Mouse (Mus musculus) midbrain, embryonic 11.5 days (tissue): ENCODE data around the gene Elp1. TPM values are rescaled to one million over a fixed set of nuclear protein-coding genes. Genes with fewer than 3 reads are reported as not detected.
A peak's percentile ranks its signal among the peaks of the same experiment; 100 is the strongest.

Experiments
- ATAC-seq: fragments of 200-750 bp; cut with Nextera tagmentation; 2 replicates; pipeline ENCODE4 v1.8.0; 2017; ENCODE audit warnings: moderate TSS enrichment, moderate library complexity; ENCODE audit not compliant: low FRiP score
- DNase-seq: peaks from one replicate; pipeline ENCODE4 v3.0.0; 2015; ENCODE audit warnings: low spot score; ENCODE audit errors: missing footprints
- H3K27ac ChIP-seq: fragments of 300-500 bp; sonication (generic); 2 replicates; pipeline ENCODE4 v1.5.1; 2014; ENCODE audit warnings: low read depth, low read length
- H3K27me3 ChIP-seq: fragments of 300-500 bp; sonication (generic); 2 replicates; pipeline ENCODE4 v1.6.1; 2014; ENCODE audit warnings: mild to moderate bottlenecking, low read length, moderate library complexity, mixed read lengths; ENCODE audit not compliant: control insufficient read depth, insufficient read depth
- H3K36me3 ChIP-seq: fragments of 300-500 bp; sonication (generic); 2 replicates; pipeline ENCODE4 v1.6.1; 2014; ENCODE audit warnings: mild to moderate bottlenecking, low read length, moderate library complexity, mixed read lengths; ENCODE audit not compliant: control insufficient read depth, insufficient read depth
- H3K4me1 ChIP-seq: fragments of 300-500 bp; sonication (generic); 2 replicates; pipeline ENCODE4 v1.6.1; 2014; ENCODE audit warnings: low read length; ENCODE audit not compliant: control insufficient read depth, insufficient read depth
- H3K4me2 ChIP-seq: fragments of 300-500 bp; sonication (generic); 2 replicates; pipeline ENCODE4 v1.6.1; 2014; ENCODE audit warnings: mild to moderate bottlenecking, moderate library complexity
- H3K4me3 ChIP-seq: fragments of 300-500 bp; sonication (generic); 2 replicates; pipeline ENCODE4 v1.5.1; 2014; ENCODE audit warnings: low read depth, low read length
- H3K9ac ChIP-seq: fragments of 300-500 bp; sonication (generic); 2 replicates; pipeline ENCODE4 v1.6.1; 2014; ENCODE audit warnings: low read length
- H3K9me3 ChIP-seq: fragments of 300-500 bp; sonication (generic); 2 replicates; pipeline ENCODE4 v1.6.1; 2016; ENCODE audit warnings: low read length; ENCODE audit not compliant: control insufficient read depth
- WGBS: fragments of 180-500 bp; shearing (Covaris S2); extraction: QIAGEN DNeasy Blood & Tissue Kit; methylation state at CpG from one replicate; pipeline ENCODE4 v1.1.7; 2014; 5-methylcytosine and 5-hydroxymethylcytosine counted together
- polyA plus RNA-seq: library from polyadenylated mRNA; unstranded; fragments of >200 nt; fragmentation: Nextera tagmentation; extraction: Ambion mirVana; gene quantifications from 2 replicates; pipeline ENCODE4 v1.2.1, GENCODE M21; 2014

Elp1 gene
- 102 and 109 TPM in 2 replicates for polyA plus RNA-seq

GRCm38 (mm10) chr4:56801907-56802668 is at the start of gene Elp1, which contains the start of gene Fam206a:
Gene Elp1, minus strand, starts transcription at chr4:56802331.
Gene Fam206a, plus strand, starts transcription at chr4:56802345.
- peak within 1 kb of the TSS; percentile 67 for H3K4me3 ChIP-seq
- peak within 1 kb of the TSS; percentile 79 for H3K9ac ChIP-seq
- under 1% methylated on average over 72 of the region's 72 CpGs for WGBS
- peak within 1 kb of the TSS; percentile 67 for H3K4me2 ChIP-seq
- H3K4me1 ChIP-seq, result peaks cover 21% of the 10 kb centered on the region
- ATAC-seq, result peak; percentile 98
- no peaks in the 10 kb centered on the region for H3K27me3 ChIP-seq
- H3K9me3 ChIP-seq, result no peaks in the 10 kb centered on the region
- peak; percentile 100 for DNase-seq
- H3K27ac ChIP-seq, result peak within 1 kb of the TSS; percentile 67
- peaks cover 8% of the 10 kb centered on the region; the same call in 1 of the 2 replicates for H3K36me3 ChIP-seq

- no peak for DNase-seq
- Histone ChIP-seq H3K9ac (no peak overlapping the region), H3K27me3 (no peaks in the 10 kb centered on the region), H3K9me3 (no peaks in the 10 kb centered on the region), H3K4me1 (no peaks in the 10 kb centered on the region), H3K27ac (no peak overlapping the region), H3K4me2 (no peak overlapping the region), H3K4me3 (no peak overlapping the region), H3K36me3 (no peaks in the 10 kb centered on the region)
- 45% methylated on average over 6 of the region's 6 CpGs for WGBS
- no peak for ATAC-seq
Observed at GRCm38 (mm10) chr4:56850724-56851123, 48.6 kb upstream of the Elp1 start.

- Histone ChIP-seq H3K27ac (no peak overlapping the region), H3K36me3 (peaks cover 6% of the 10 kb centered on the region; the same call in 1 of the 2 replicates), H3K27me3 (no peaks in the 10 kb centered on the region), H3K4me3 (no peak overlapping the region), H3K9me3 (no peaks in the 10 kb centered on the region), H3K4me1 (no peaks in the 10 kb centered on the region), H3K4me2 (no peak overlapping the region), H3K9ac (no peak overlapping the region)
- DNase-seq (no peak), ATAC-seq (no peak)
- WGBS, result 90% methylated on average over 6 of the region's 6 CpGs
Observed at GRCm38 (mm10) chr4:56848044-56848443, 45.9 kb upstream of the Elp1 start.

GRCm38 (mm10) chr4:56847400-56847799 is 45.3 kb upstream of the Elp1 start:
- no peaks in the 10 kb centered on the region for H3K4me1 ChIP-seq
- H3K27ac ChIP-seq, result no peak overlapping the region
- no peaks in the 10 kb centered on the region for H3K9me3 ChIP-seq
- no peak overlapping the region for H3K4me2 ChIP-seq
- DNase-seq (peak; percentile 75), ATAC-seq (no peak)
- no peak overlapping the region for H3K9ac ChIP-seq
- no peak overlapping the region for H3K4me3 ChIP-seq
- no peaks in the 10 kb centered on the region for H3K27me3 ChIP-seq
- 93% methylated on average over 3 of the region's 3 CpGs for WGBS
- peaks cover 6% of the 10 kb centered on the region; the same call in 1 of the 2 replicates for H3K36me3 ChIP-seq

- Histone ChIP-seq H3K4me1 (no peaks in the 10 kb centered on the region), H3K36me3 (peaks cover 9% of the 10 kb centered on the region; the same call in 1 of the 2 replicates), H3K27me3 (no peaks in the 10 kb centered on the region), H3K9ac (no peak overlapping the region), H3K27ac (no peak overlapping the region), H3K9me3 (no peaks in the 10 kb centered on the region), H3K4me3 (no peak overlapping the region), H3K4me2 (no peak overlapping the region)
- peak; percentile 28 for DNase-seq
- 54% methylated on average over 12 of the region's 12 CpGs for WGBS
- ATAC-seq, result no peak
Observed at GRCm38 (mm10) chr4:56845896-56846533, 43.9 kb upstream of the Elp1 start.

- DNase-seq (peak; percentile 60), ATAC-seq (no peak)
- Histone ChIP-seq H3K4me3 (no peak overlapping the region), H3K27me3 (no peaks in the 10 kb centered on the region), H3K36me3 (peaks cover 12% of the 10 kb centered on the region), H3K4me2 (no peak overlapping the region), H3K27ac (no peak overlapping the region), H3K9ac (no peak overlapping the region), H3K4me1 (no peaks in the 10 kb centered on the region), H3K9me3 (no peaks in the 10 kb centered on the region)
- WGBS, result 95% methylated on average over 4 of the region's 4 CpGs
Observed at GRCm38 (mm10) chr4:56844911-56845310, 42.8 kb upstream of the Elp1 start.

GRCm38 (mm10) chr4:56843963-56844362 is 41.8 kb upstream of the Elp1 start:
- Histone ChIP-seq H3K4me3 (no peak overlapping the region), H3K27ac (no peak overlapping the region), H3K36me3 (peaks cover 12% of the 10 kb centered on the region), H3K9ac (no peak overlapping the region), H3K27me3 (no peaks in the 10 kb centered on the region), H3K9me3 (no peaks in the 10 kb centered on the region), H3K4me1 (no peaks in the 10 kb centered on the region), H3K4me2 (no peak overlapping the region)
- 77% methylated on average over 2 of the region's 2 CpGs for WGBS
- ATAC-seq, result no peak
- DNase-seq, result peak; percentile 44

GRCm38 (mm10) chr4:56842501-56842900 is 40.4 kb upstream of the Elp1 start:
- peak; percentile 17 for DNase-seq
- Histone ChIP-seq H3K27ac (no peak overlapping the region), H3K9ac (no peak overlapping the region), H3K36me3 (peaks cover 12% of the 10 kb centered on the region), H3K4me2 (no peak overlapping the region), H3K4me3 (no peak overlapping the region), H3K4me1 (no peaks in the 10 kb centered on the region), H3K9me3 (no peaks in the 10 kb centered on the region), H3K27me3 (no peaks in the 10 kb centered on the region)
- no peak for ATAC-seq
- WGBS, result 84% methylated on average over 7 of the region's 7 CpGs

- H3K4me2 ChIP-seq, result no peak overlapping the region
- no peaks in the 10 kb centered on the region for H3K9me3 ChIP-seq
- H3K4me1 ChIP-seq, result no peaks in the 10 kb centered on the region
- ATAC-seq, result no peak
- no peak overlapping the region for H3K27ac ChIP-seq
- H3K27me3 ChIP-seq, result no peaks in the 10 kb centered on the region
- 90% methylated on average over 3 of the region's 3 CpGs for WGBS
- DNase-seq, result no peak
- H3K36me3 ChIP-seq, result peaks cover 12% of the 10 kb centered on the region
- no peak overlapping the region for H3K9ac ChIP-seq
- H3K4me3 ChIP-seq, result no peak overlapping the region
Observed at GRCm38 (mm10) chr4:56840297-56840696, 38.2 kb upstream of the Elp1 start.
